Mouse (Mus musculus) midbrain, embryonic 15.5 days (tissue): Measurements from ENCODE around the gene Piwil1. TPM values are rescaled to one million over a fixed set of nuclear protein-coding genes. Genes with fewer than 3 reads are reported as not detected.
A peak's percentile ranks its signal among the peaks of the same experiment; 100 is the strongest.

Source experiments
- ATAC-seq: fragments of 200-750 bp; cut with Nextera tagmentation; replicated peaks from 2 replicates; pipeline ENCODE4 v1.8.0; 2017; ENCODE audit warnings: moderate TSS enrichment
- H3K27ac ChIP-seq: fragments of 300-500 bp; sonication (generic); 2 replicates; pipeline ENCODE4 v1.5.1; 2015; ENCODE audit warnings: mild to moderate bottlenecking, inconsistent platforms
- H3K27me3 ChIP-seq: fragments of 300-500 bp; sonication (generic); replicated peaks from 2 replicates; pipeline ENCODE4 v1.6.1; 2015; ENCODE audit warnings: inconsistent platforms
- H3K36me3 ChIP-seq: fragments of 300-500 bp; sonication (generic); replicated peaks from 2 replicates; pipeline ENCODE4 v1.6.1; 2015; ENCODE audit warnings: inconsistent platforms
- H3K4me1 ChIP-seq: fragments of 300-500 bp; sonication (generic); 2 replicates; pipeline ENCODE4 v1.6.1; 2015; ENCODE audit warnings: inconsistent platforms
- H3K4me2 ChIP-seq: fragments of 300-500 bp; sonication (generic); 2 replicates; pipeline ENCODE4 v1.6.1; 2015; ENCODE audit warnings: inconsistent platforms, mild to moderate bottlenecking, moderate library complexity
- H3K4me3 ChIP-seq: fragments of 300-500 bp; sonication (generic); 2 replicates; pipeline ENCODE4 v1.5.1; 2015; ENCODE audit warnings: mild to moderate bottlenecking, inconsistent platforms
- H3K9ac ChIP-seq: fragments of 300-500 bp; sonication (generic); 2 replicates; pipeline ENCODE4 v1.6.1; 2015; ENCODE audit warnings: mild to moderate bottlenecking, inconsistent platforms
- H3K9me3 ChIP-seq: fragments of 300-500 bp; sonication (generic); 2 replicates; pipeline ENCODE4 v1.6.1; 2016; ENCODE audit warnings: inconsistent platforms
- WGBS: fragments of 180-500 bp; shearing (Covaris S2); methylation state at CpG from one replicate; pipeline ENCODE4 v1.1.7; 2015; ENCODE audit warnings: mixed read lengths; 5-methylcytosine and 5-hydroxymethylcytosine counted together
- polyA plus RNA-seq: library from polyadenylated mRNA; unstranded; fragments of >200 nt; fragmentation: Nextera tagmentation; extraction: Ambion mirVana; gene quantifications from 2 replicates; pipeline ENCODE4 v1.2.1, GENCODE M21; 2015

Gene Piwil1
- polyA plus RNA-seq = 0.34 and 0.40 TPM in 2 replicates

DNA sequence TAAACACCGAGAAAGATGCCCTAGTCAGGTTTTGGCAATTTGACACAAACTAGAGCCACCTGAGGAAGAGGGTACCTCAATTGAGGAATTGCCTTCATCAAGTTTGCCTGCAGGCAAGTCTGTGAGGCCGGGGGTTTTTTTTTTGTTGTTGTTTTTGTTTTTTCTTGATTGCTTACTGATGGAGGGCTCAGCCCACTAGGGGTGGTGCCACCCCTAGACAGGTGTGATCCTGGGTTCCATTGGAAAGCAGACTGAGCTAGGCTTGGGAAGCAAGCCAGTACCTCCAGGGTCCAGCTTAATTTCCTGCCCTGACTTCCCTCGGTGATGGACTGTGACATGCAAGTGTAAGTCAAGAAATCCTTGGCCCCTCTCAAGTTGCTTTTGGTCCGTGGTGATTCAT lies at the start of gene Piwil1:
Gene Piwil1 (plus strand): TSS at position 301 of the 400 bp plus-strand sequence.
- ATAC-seq = no peak
- 81% methylated on average over 4 of the region's 4 CpGs for WGBS
- H3K27me3 ChIP-seq = no peaks in the 10 kb centered on the region

DNA sequence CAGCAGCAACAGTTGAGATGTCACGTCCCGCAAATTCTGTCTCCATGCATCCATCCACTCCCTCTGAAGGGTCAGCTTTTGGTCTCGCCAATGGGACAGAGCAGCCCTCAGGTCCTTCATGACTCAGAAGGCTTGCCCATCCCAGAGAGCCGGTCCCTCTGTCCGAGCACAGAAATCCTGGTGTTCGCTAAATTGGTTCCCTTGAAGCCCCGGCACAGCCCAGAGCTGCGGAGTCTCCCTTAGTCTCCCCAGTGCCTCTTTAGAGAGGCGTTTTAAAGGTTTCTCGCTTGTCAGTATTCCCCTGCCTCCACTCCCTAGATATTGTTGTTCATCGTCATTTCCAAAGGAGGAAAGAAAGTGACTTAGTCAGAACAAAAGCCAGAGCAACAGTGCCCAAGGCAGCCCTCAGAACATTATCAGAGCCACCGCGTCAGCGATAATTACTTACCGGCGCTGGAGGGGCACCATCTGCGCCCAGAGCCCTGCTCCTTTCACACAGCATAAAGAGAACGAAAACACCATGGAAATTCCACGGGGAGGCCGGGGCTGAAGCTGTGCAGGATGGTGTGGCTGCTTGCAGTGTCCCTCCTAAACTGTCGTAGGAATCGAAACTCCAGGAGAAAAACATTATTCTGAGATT lies 45.7 kb upstream of the Piwil1 start:
- Histone ChIP-seq H3K27me3 (no peaks in the 10 kb centered on the region), H3K4me3 (no peak overlapping the region), H3K4me1 (peaks cover 10% of the 10 kb centered on the region), H3K9me3 (no peaks in the 10 kb centered on the region), H3K27ac (no peak overlapping the region), H3K4me2 (peak overlapping the region; percentile 40), H3K36me3 (no peaks in the 10 kb centered on the region), H3K9ac (no peak overlapping the region)
- WGBS = 23% methylated on average over 22 of the region's 22 CpGs
- no peak for ATAC-seq

More for the DNA sequence above, at the start of gene Piwil1:
- Histone ChIP-seq H3K9me3 (no peaks in the 10 kb centered on the region), H3K4me3 (no peak within 1 kb of the TSS), H3K27ac (no peak within 1 kb of the TSS), H3K9ac (no peak within 1 kb of the TSS), H3K36me3 (no peaks in the 10 kb centered on the region), H3K4me2 (no peak within 1 kb of the TSS), H3K4me1 (peaks cover 8% of the 10 kb centered on the region)

DNA sequence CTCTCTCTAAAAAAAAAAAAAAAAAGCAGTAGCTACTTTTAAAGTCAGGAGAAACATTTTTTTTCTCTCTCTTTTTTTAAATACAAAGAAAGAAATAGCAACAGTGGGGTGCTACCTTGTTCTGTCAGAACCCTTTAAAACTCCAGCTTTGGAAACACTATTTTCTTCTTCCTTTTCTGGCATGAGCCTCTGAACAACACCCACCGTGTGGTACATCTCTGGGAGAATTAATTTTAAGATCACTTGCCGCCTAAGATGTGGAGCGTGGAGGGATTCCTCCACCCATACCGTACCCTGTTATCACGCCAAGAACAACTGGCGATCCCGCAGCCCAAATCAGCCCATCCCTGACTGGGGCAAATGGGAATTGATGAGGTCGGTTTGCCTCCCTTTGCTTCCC lies 42.2 kb upstream of the Piwil1 start:
- Histone ChIP-seq H3K36me3 (no peaks in the 10 kb centered on the region), H3K27me3 (no peaks in the 10 kb centered on the region), H3K4me2 (no peak overlapping the region), H3K4me1 (peaks cover 10% of the 10 kb centered on the region), H3K9ac (no peak overlapping the region), H3K4me3 (no peak overlapping the region), H3K27ac (no peak overlapping the region), H3K9me3 (no peaks in the 10 kb centered on the region)
- ATAC-seq = no peak
- 49% methylated on average over 8 of the region's 8 CpGs for whole genome bisulfite sequencing

DNA sequence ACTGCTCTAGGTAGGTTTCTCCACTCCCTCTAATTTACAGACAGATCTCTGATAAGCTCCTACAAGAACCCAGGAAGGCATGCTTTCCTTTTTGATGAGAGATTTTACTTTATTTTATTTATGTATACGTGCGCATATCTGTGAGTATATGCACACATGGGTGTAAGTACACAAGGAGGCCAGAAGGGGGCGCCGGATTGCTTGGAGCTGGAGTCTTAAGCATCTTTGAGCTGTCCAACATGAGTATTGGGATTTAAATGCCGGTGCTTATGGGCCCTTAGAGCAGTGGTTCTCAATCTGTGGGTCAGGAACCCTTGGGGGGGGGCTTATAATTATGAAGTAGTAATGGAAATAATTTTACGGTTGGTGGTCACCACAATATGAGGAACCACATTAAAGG lies 39.4 kb upstream of the Piwil1 start:
- no peak overlapping the region for H3K27ac ChIP-seq
- no peak overlapping the region for H3K9ac ChIP-seq
- no peak for ATAC-seq
- no peaks in the 10 kb centered on the region for H3K4me1 ChIP-seq
- H3K27me3 ChIP-seq = no peaks in the 10 kb centered on the region
- WGBS = 95% methylated on average over 6 of the region's 6 CpGs
- no peaks in the 10 kb centered on the region for H3K36me3 ChIP-seq
- no peak overlapping the region for H3K4me2 ChIP-seq
- no peaks in the 10 kb centered on the region for H3K9me3 ChIP-seq
- no peak overlapping the region for H3K4me3 ChIP-seq

DNA sequence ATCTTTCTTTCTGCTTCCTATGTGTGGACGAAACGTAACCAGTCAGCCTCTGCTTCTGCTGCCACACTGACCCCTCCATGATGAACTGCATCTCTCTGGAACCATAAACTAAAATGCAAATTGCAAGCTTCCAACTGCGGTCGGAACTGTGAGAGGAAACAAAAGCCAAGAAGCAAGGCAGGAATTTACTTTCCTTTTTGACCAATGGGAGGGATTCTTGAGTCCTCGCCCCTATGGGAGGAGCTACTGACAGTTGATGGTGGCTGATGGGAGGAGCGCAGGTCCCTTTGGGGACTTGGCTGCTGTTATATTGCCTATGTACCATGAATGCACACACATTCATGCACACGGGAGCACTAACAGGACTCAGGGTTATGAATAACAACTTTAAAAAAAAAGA lies 38.3 kb upstream of the Piwil1 start:
- WGBS = 75% methylated on average over 7 of the region's 7 CpGs
- Histone ChIP-seq H3K9me3 (no peaks in the 10 kb centered on the region), H3K27me3 (no peaks in the 10 kb centered on the region), H3K4me2 (no peak overlapping the region), H3K4me1 (no peaks in the 10 kb centered on the region), H3K36me3 (no peaks in the 10 kb centered on the region), H3K4me3 (no peak overlapping the region), H3K9ac (no peak overlapping the region), H3K27ac (no peak overlapping the region)
- ATAC-seq = no peak

DNA sequence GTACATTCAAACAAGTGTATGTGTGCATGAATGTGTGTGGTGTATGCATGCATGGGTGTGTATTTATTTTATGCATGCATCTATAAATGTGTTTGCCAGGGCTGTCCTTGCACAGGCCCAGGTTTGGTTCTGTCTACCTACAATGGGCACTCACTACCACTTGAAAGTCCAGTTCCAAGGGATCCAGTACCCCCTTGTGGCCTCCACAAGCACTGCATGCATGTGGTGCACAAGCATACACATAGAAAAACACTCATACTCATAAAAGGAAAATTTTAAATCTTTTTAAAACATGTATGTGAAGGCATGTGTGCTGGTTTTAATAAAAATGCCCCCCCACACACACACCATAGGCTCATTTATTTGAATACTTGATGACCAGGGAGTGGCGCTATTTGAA lies 37.3 kb upstream of the Piwil1 start:
- Histone ChIP-seq H3K27me3 (no peaks in the 10 kb centered on the region), H3K9ac (no peak overlapping the region), H3K4me3 (no peak overlapping the region), H3K36me3 (no peaks in the 10 kb centered on the region), H3K4me1 (no peaks in the 10 kb centered on the region), H3K27ac (no peak overlapping the region), H3K9me3 (no peaks in the 10 kb centered on the region), H3K4me2 (no peak overlapping the region)
- WGBS = 91% methylated on average over 1 of the region's 1 CpGs
- ATAC-seq = no peak

DNA sequence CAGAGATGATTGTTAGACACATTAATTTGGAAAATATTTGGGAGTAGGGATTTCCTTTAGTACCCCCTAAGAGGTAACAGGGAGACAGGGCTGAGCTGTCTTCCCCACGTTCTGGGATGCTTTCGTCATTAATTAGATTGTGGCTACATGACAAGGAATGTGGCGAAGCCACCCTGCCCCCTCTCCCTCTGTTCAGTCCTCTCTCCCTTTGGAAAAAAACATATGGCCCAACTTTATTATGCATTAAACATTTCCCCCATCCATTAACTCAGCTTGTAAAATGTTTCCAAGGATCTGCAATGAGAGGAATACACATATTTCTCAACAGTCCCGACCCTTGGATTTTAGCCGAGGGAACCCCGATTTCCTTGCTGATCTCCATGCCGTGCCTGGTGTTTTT lies 35.0 kb upstream of the Piwil1 start:
- Histone ChIP-seq H3K27ac (no peak overlapping the region), H3K4me1 (no peaks in the 10 kb centered on the region), H3K9me3 (no peaks in the 10 kb centered on the region), H3K36me3 (no peaks in the 10 kb centered on the region), H3K27me3 (no peaks in the 10 kb centered on the region), H3K4me2 (no peak overlapping the region), H3K9ac (no peak overlapping the region), H3K4me3 (no peak overlapping the region)
- no peak for ATAC-seq
- 65% methylated on average over 7 of the region's 7 CpGs for WGBS

DNA sequence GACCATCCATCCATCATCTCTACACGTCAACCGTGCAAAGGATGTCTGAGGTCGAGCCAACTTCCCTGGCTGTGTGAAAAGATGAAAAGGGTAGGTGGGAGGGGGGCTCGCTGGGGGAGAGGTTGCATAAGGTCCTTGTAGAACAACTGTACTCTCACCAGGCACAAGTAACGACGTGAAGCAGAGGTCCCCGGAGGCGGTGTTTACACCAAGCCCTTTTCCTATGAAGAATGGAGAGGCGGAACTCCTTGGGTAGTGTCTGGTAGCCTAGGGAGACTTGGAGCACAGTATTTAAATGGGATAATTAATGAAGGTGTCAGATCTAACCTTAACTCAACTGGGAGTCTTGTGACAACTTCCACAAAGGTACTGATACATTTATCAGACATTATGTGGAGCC lies 28.2 kb upstream of the Piwil1 start:
- no peak for ATAC-seq
- WGBS = 72% methylated on average over 9 of the region's 9 CpGs

DNA sequence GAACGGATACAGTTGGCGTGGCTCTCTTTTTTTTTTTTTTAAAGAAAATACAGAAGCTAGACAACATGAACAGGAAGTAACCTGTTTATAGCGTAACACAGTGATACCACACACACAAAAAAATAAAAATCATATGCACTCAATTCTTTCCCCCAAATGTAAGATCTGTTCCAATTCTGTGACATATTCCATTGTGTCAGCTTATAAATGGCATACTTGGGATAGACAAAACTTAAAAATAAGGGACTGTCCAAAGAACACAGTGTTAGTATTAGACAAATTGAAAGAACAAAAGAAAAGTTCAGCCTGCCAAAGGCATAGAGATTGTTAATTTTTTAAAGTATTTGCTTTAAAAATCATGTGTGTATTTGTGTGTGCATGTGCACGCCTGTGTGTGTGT lies 25.0 kb upstream of the Piwil1 start:
- Histone ChIP-seq H3K4me2 (no peak overlapping the region), H3K4me3 (no peak overlapping the region), H3K27me3 (no peaks in the 10 kb centered on the region), H3K27ac (no peak overlapping the region), H3K4me1 (0 out of 2 replicates have a peak, but pooled peaks cover 6% of the 10 kb centered on the region), H3K36me3 (no peaks in the 10 kb centered on the region), H3K9me3 (no peaks in the 10 kb centered on the region), H3K9ac (no peak overlapping the region)
- no peak for ATAC-seq
- WGBS = 96% methylated on average over 4 of the region's 4 CpGs

More for the DNA sequence above, 28.2 kb upstream of the Piwil1 start:
- Histone ChIP-seq H3K27ac (no peak overlapping the region), H3K9ac (no peak overlapping the region), H3K4me2 (no peak overlapping the region), H3K4me3 (no peak overlapping the region), H3K9me3 (no peaks in the 10 kb centered on the region), H3K4me1 (no peaks in the 10 kb centered on the region), H3K36me3 (no peaks in the 10 kb centered on the region), H3K27me3 (no peaks in the 10 kb centered on the region)

DNA sequence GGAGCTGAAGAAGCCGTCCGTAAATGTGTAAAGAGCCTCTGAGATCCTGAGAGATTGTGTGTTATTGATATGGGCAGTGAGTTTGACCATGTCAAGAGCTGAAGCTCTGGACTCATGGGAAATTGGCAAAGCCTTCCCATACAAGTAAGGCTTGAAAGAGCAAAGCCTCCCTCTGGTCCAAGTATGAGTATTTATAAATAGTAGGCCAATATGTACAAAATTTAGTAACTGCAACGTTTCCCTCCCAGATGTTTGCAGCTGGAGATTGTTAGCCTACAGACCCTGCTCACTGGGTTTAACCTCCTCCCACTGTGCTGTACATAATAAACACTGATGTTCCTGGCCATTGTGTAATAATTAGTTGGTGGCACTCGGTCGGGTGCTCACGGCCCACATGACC lies 24.5 kb upstream of the Piwil1 start:
- H3K4me1 ChIP-seq = 0 out of 2 replicates have a peak, but pooled peaks cover 6% of the 10 kb centered on the region
- WGBS = 86% methylated on average over 6 of the region's 6 CpGs
- no peaks in the 10 kb centered on the region for H3K36me3 ChIP-seq
- no peak overlapping the region for H3K9ac ChIP-seq
- ATAC-seq = no peak
- H3K9me3 ChIP-seq = no peaks in the 10 kb centered on the region
- H3K4me3 ChIP-seq = no peak overlapping the region
- H3K4me2 ChIP-seq = no peak overlapping the region
- H3K27me3 ChIP-seq = no peaks in the 10 kb centered on the region
- no peak overlapping the region for H3K27ac ChIP-seq

DNA sequence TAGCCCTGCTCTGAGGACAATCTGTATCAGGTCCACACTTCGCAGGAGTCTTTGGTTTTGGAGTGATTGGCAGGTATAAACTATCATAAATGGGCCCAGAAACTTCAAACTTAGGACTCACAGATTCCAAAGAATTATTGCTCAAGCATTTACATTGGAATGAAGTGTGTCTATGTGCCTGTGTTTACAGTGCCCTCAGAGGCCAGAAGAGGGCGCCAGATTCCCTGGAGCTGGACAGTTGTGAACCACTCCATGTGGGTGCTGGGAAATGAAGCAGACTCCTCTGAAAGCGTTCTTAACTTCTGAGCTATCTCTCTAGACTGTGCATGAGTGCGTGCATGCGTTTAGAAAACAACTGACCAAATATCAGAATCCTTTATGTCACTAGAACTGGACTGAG lies 20.9 kb upstream of the Piwil1 start:
- ATAC-seq = no peak
- Histone ChIP-seq H3K9me3 (no peaks in the 10 kb centered on the region), H3K4me2 (no peak overlapping the region), H3K4me1 (peaks cover 20% of the 10 kb centered on the region; the same call in 1 of the 2 replicates), H3K27me3 (no peaks in the 10 kb centered on the region; the same call in 1 of the 2 replicates), H3K36me3 (no peaks in the 10 kb centered on the region), H3K4me3 (no peak overlapping the region), H3K9ac (no peak overlapping the region), H3K27ac (no peak overlapping the region)
- WGBS = 40% methylated on average over 5 of the region's 5 CpGs

DNA sequence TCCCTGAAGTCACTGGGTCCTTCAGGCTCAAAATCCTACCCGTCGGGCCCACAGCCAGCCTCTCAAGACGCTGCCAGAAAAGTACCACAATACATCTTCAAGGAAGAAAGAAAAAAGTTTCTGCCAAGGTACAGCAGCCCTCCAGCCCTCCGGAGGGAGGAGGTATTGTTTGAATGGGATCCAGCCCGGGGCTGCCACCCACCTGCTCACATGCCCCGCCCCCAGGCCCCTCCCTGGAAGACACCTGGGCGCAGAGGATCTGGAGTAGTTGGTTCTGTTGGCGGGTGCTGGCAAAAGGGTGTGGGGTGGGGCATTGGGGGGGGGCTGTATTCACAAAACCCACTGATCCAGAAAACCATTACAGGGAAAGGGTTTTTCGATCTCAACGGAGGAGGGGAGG lies 18.1 kb upstream of the Piwil1 start:
- Histone ChIP-seq H3K4me2 (peak overlapping the region; percentile 25), H3K9me3 (peaks cover 2% of the 10 kb centered on the region; the same call in 1 of the 2 replicates), H3K4me1 (peaks cover 20% of the 10 kb centered on the region; the same call in 1 of the 2 replicates), H3K9ac (no peak overlapping the region), H3K36me3 (no peaks in the 10 kb centered on the region), H3K27me3 (no peaks in the 10 kb centered on the region; the same call in 1 of the 2 replicates), H3K4me3 (no peak overlapping the region), H3K27ac (no peak overlapping the region)
- WGBS = under 1% methylated on average over 10 of the region's 10 CpGs
- no peak for ATAC-seq

DNA sequence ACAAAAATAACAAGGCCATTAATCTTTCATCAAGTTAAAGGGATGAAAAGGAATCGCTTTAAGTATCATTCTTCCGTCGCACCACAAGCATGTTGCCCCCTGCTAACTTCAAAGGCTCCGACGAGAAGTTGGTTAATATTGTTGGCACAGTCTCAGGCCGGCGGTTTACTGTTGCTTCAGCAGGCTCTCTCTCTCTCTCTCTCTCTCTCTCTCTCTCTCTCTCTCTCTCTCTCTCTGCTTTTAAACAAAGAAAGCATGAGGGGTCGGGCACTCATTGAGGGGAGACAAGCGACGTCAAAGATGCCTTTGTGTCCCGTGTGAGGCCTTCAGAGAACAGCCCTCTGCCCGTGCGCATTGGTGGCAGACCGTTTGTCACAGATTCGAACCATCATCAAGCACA lies 17.7 kb upstream of the Piwil1 start:
- H3K4me1 ChIP-seq = peaks cover 20% of the 10 kb centered on the region; the same call in 1 of the 2 replicates
- H3K4me2 ChIP-seq = peak overlapping the region; percentile 25
- no peak overlapping the region for H3K27ac ChIP-seq
- ATAC-seq = peak; percentile 50; the same call in 1 of the 2 replicates
- H3K27me3 ChIP-seq = no peaks in the 10 kb centered on the region; the same call in 1 of the 2 replicates
- no peaks in the 10 kb centered on the region for H3K36me3 ChIP-seq
- no peak overlapping the region for H3K4me3 ChIP-seq
- no peak overlapping the region for H3K9ac ChIP-seq
- 3% methylated on average over 15 of the region's 15 CpGs for WGBS
- H3K9me3 ChIP-seq = peaks cover 2% of the 10 kb centered on the region; the same call in 1 of the 2 replicates
